Mouse (Mus musculus) adrenal gland, postnatal 4 days (tissue): ENCODE measurements around the gene Adgrl2. TPM values are rescaled to one million over a fixed set of nuclear protein-coding genes. Genes with fewer than 3 reads are reported as not detected.

Source experiments
- DNase-seq, 2 experiments: peaks; one replicate each; pipeline ENCODE4 v3.0.0; 2021 to 2022; ENCODE audit warnings: low spot score in 2 of 2, mixed read lengths in 2 of 2
- total RNA-seq, 2 experiments: library from RNA; stranded (reverse); gene quantifications; 2 replicates each; pipeline ENCODE4 v1.2.3; 2021

Adgrl2 gene
- total RNA-seq, 2 experiments from 2014 or later = 113 to 114 TPM

GRCm38 (mm10) chr3:148833070-148833769, 157.1 kb downstream of the Adgrl2 start:
- no peak for DNase-seq

- DNase-seq = no peak
Observed at GRCm38 (mm10) chr3:148832001-148832400, 158.4 kb downstream of the Adgrl2 start.

GRCm38 (mm10) chr3:148828519-148828918, 161.8 kb downstream of the Adgrl2 start:
- no peak for DNase-seq

GRCm38 (mm10) chr3:148823551-148823950, 166.8 kb downstream of the Adgrl2 start:
- DNase-seq = no peak

GRCm38 (mm10) chr3:148821632-148822031, 168.7 kb downstream of the Adgrl2 start:
- DNase-seq = no peak

GRCm38 (mm10) chr3:148819323-148820046, 170.9 kb downstream of the Adgrl2 start:
- DNase-seq = no peak

GRCm38 (mm10) chr3:148818414-148819105, 171.8 kb downstream of the Adgrl2 start:
- no peak for DNase-seq

GRCm38 (mm10) chr3:148817491-148817890, 172.9 kb downstream of the Adgrl2 start:
- DNase-seq = no peak

- no peak for DNase-seq
Observed at GRCm38 (mm10) chr3:148813121-148813520, 177.2 kb downstream of the Adgrl2 start.

GRCm38 (mm10) chr3:148812059-148812458, 178.3 kb downstream of the Adgrl2 start:
- DNase-seq = no peak

GRCm38 (mm10) chr3:148806977-148807376, 183.4 kb downstream of the Adgrl2 start:
- DNase-seq = no peak

- DNase-seq = no peak
Observed at GRCm38 (mm10) chr3:148793286-148793913, 197.0 kb downstream of the Adgrl2 start.

- no peak for DNase-seq
Observed at GRCm38 (mm10) chr3:148770310-148770709, 220.0 kb downstream of the Adgrl2 start.
